Mouse (Mus musculus) lung, postnatal 25 days (tissue): ENCODE data around the gene Pgghg.
A peak's percentile ranks its signal among the peaks of the same experiment; 100 is the strongest.

ENCODE experiments used
- DNase-seq: peaks from one replicate; pipeline ENCODE4 v3.0.0; 2022; ENCODE audit warnings: low spot score

The Pgghg gene

GRCm38 (mm10) chr7:140923070-140923775 lies 18.0 kb upstream of the Pgghg start:
- no peak for DNase-seq

- DNase-seq: no peak
Measured at GRCm38 (mm10) chr7:140927181-140927580, 14.0 kb upstream of the Pgghg start.

GRCm38 (mm10) chr7:140938436-140938835 lies 2.8 kb upstream of the Pgghg start:
- no peak for DNase-seq

- no peak for DNase-seq
Measured at GRCm38 (mm10) chr7:140938896-140939295, 2.3 kb upstream of the Pgghg start.

GRCm38 (mm10) chr7:140939669-140940171 lies 1.5 kb upstream of the Pgghg start:
- DNase-seq: peak; percentile 62

- no peak for DNase-seq
Measured at GRCm38 (mm10) chr7:140942341-140942740, 1.1 kb downstream of the Pgghg start.

- no peak for DNase-seq
Measured at GRCm38 (mm10) chr7:140942811-140943210, 1.6 kb downstream of the Pgghg start.

GRCm38 (mm10) chr7:140943356-140943755 lies 2.2 kb downstream of the Pgghg start:
- no peak for DNase-seq

GRCm38 (mm10) chr7:140944236-140944635 lies 3.0 kb downstream of the Pgghg start:
- no peak for DNase-seq

GRCm38 (mm10) chr7:140945247-140945646 lies 4.1 kb downstream of the Pgghg start:
- no peak for DNase-seq

GRCm38 (mm10) chr7:140946311-140946710 lies 5.1 kb downstream of the Pgghg start:
- no peak for DNase-seq

- DNase-seq: peak; percentile 65
Measured at GRCm38 (mm10) chr7:140946980-140947379, 5.8 kb downstream of the Pgghg start.

- no peak for DNase-seq
Measured at GRCm38 (mm10) chr7:140948161-140948560, 7.0 kb downstream of the Pgghg start.

- no peak for DNase-seq
Measured at GRCm38 (mm10) chr7:140949255-140949654, 8.1 kb downstream of the Pgghg start.

GRCm38 (mm10) chr7:140949824-140950530 lies 8.8 kb downstream of the Pgghg start, which contains the start of gene Ifitm5:
Ifitm5 (minus strand) TSS chr7:140950291.
- no peak for DNase-seq

- DNase-seq: peak; percentile 59
Measured at GRCm38 (mm10) chr7:140951051-140951450, 9.9 kb downstream of the Pgghg start.

GRCm38 (mm10) chr7:140951765-140952164 lies 10.6 kb downstream of the Pgghg start:
- no peak for DNase-seq

- no peak for DNase-seq
Measured at GRCm38 (mm10) chr7:140952441-140952840, 11.2 kb downstream of the Pgghg start.

- DNase-seq: no peak
Measured at GRCm38 (mm10) chr7:140953133-140953532, 11.9 kb downstream of the Pgghg start.

- DNase-seq: peak; percentile 45
Measured at GRCm38 (mm10) chr7:140953800-140954732, 12.9 kb downstream of the Pgghg start.

- DNase-seq: no peak
Measured at GRCm38 (mm10) chr7:140954733-140955071, 13.5 kb downstream of the Pgghg start.

- DNase-seq: no peak
Measured at GRCm38 (mm10) chr7:140955342-140955741, 14.2 kb downstream of the Pgghg start.
